Mouse (Mus musculus) E14TG2a.4 (cell line): ENCODE results near the gene Cdiptos.

Experiments
- CTCF ChIP-seq: conservative IDR thresholded peaks from 2 replicates; pipeline ENCODE4 v1.5.1; 2014; ENCODE audit warnings: low read length
- NANOG ChIP-seq: IDR thresholded peaks from 2 replicates; pipeline ENCODE4 v1.6.1; 2014; ENCODE audit warnings: borderline replicate concordance, low read length, mixed read lengths
- POU5F1 ChIP-seq: IDR thresholded peaks from 2 replicates; pipeline ENCODE4 v1.6.1; 2014; ENCODE audit warnings: low read length, borderline replicate concordance

GRCm38 (mm10) chr7:127016481-127016485 is 40.4 kb upstream of the Cdiptos start, which contains the start of gene Pagr1b:
- TF ChIP-seq CTCF (no peak), NANOG (no peak), POU5F1 (no peak)
